Mouse (Mus musculus) WW6 (cell line): ENCODE measurements at regions not wholly inside any gene's neighbourhood (a gene's known extent, or its start where the extent isn't known, plus 50 kb on each side); places are given as distances from the start of the nearest gene placed in this dataset.

Experiments used
- DNase-seq: peaks from one replicate; pipeline ENCODE4 v3.0.0-alpha.2; 2013; ENCODE audit warnings: low read depth, low spot score

GRCm38 (mm10) chr11:63730880-63731279 is 191.2 kb downstream of the Hs3st3b1 start:
- DNase-seq: no peak

DNA sequence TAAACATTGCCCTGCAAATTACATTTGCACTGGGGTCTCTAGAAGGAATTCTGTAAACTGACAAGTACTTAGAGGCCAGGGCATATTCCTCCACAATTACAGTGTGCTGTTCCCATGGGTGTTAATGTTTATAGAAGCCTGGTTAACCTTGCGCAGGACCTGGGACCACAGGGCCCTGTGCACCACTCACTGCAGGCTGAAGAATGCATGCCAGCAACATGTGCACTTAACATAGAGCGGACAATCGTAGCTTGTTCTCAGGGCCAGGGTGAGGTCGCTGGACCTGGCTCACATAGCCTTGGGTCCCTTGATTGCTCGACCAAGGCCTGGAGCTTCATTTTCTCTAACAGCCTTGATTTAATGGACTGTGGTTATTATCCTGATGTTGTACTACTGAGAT is 168.8 kb downstream of the Hs3st3b1 start:
- DNase-seq: no peak

DNA sequence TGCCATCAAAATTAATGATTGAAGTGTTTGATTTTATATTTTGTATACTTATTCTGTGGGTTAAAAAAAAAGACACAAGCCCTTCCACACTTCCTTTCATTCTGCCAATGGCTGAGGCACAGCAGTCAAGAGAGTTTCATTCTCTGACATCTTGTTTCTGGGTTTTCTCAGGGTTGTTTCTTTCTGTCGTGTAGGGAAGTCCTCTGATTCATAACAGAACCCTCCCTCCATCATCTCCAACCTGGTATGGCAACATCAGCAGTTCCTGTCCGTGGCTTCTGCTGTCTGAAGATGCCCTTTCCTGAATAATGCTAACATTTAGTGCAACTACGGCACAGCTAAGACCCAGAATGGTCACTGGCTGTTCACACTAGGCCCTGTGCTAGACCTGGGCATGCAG is 167.3 kb downstream of the Hs3st3b1 start:
- no peak for DNase-seq

GRCm38 (mm10) chr11:63758313-63758712 is 163.8 kb downstream of the Hs3st3b1 start:
- no peak for DNase-seq

GRCm38 (mm10) chr11:63761561-63761960 is 160.5 kb downstream of the Hs3st3b1 start:
- no peak for DNase-seq

GRCm38 (mm10) chr11:63767631-63768250 is 154.3 kb downstream of the Hs3st3b1 start:
- no peak for DNase-seq

- DNase-seq: no peak
Observed at GRCm38 (mm10) chr11:63769738-63770137, 152.4 kb downstream of the Hs3st3b1 start.

- no peak for DNase-seq
Observed at GRCm38 (mm10) chr11:63775382-63775781, 146.7 kb downstream of the Hs3st3b1 start.

GRCm38 (mm10) chr11:63779371-63779770 is 142.7 kb downstream of the Hs3st3b1 start:
- DNase-seq: no peak

GRCm38 (mm10) chr11:63781967-63782915 is 139.8 kb downstream of the Hs3st3b1 start:
- DNase-seq: no peak

GRCm38 (mm10) chr11:63785281-63785886 is 136.7 kb downstream of the Hs3st3b1 start:
- no peak for DNase-seq

DNA sequence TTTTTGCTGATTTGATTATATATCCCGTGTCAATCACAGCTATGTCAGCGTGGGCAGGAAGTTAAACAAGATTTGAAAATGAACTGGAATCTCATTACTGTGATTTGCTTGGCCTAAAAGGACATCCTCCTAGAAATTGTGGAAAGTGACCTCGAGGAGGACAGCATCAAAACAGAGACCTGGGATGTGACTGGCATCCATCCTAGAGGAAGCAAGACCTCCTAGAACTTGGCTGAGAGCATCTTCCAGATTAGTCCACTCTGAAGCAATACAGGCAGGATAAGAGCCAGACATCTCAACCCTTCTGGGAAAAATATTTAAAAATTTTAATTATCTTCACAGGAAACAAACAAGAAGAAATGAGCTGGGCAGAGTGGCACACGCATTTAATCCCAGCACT is 136.1 kb downstream of the Hs3st3b1 start:
- DNase-seq: no peak

DNA sequence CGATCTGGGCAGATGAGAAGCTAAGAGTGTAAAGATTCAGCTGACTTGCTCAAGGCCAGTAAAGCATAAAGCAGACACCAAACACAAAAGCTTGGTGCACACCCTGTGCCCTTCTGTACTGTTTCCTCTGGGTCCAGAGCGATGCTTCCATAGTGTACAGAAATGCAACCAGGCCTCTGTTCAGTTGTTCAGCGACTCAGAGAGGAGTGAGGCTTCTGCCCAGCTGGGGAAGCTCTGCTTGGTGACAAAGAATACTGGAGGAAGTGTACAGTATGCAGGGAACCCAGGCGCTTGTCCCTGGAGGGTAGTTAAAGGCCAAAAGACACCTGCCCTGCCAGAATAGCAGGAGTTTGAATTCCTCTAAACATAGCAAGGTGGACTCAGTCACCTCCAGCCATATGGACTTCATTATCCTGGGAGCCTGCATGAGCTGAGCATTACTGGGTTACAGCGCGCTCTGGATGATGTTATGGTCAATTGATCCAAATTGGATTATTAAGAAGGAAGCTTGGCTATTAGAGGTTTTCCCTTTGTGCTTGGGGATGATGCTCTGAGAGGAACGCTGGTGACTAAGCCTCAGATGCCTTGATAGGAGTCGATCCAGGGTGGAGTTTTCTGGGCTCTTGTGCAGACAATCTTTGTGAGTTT is 132.5 kb downstream of the Hs3st3b1 start:
- DNase-seq: no peak

DNA sequence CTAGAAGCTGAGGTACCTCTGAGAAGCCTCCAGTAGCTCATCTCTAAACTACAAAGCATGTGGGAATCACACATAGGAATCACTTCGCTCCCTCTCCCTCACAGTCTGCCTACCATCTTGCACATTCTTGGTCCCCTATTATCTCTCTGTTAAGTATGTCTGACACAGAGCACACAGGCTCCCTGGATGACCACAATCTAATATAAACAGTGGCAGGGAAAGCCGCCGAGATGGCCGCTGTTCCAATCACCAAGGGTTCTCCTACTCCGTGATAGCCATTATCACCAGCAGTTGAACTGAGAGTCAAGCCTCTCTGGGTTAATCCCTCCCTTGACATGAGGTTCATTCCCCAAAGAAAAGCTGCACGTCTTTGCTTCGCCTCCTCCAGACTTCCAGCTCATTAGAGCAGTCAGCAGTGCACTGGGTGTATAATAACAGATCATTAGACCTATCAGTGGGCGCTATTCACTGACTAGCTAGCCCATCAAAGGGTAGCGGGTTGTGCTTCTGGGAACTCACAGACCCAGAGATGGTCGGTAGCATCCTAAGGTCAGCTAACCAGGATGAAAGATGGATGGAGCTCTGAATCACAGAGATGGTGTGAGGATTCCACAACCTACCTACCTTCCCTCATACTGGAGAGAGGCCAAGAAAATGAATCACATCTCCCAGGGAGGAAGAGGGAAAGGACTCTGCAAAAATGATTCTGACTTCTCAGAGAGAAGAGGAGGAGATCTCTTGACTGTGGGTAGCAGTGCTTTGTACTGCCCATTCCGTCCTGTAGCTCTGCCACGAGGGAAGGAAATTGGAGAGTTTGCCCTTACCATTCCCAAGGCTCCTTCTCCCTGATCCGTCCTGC is 130.9 kb downstream of the Hs3st3b1 start:
- DNase-seq: no peak

GRCm38 (mm10) chr11:63793732-63794503 is 128.2 kb downstream of the Hs3st3b1 start:
- DNase-seq: no peak

DNA sequence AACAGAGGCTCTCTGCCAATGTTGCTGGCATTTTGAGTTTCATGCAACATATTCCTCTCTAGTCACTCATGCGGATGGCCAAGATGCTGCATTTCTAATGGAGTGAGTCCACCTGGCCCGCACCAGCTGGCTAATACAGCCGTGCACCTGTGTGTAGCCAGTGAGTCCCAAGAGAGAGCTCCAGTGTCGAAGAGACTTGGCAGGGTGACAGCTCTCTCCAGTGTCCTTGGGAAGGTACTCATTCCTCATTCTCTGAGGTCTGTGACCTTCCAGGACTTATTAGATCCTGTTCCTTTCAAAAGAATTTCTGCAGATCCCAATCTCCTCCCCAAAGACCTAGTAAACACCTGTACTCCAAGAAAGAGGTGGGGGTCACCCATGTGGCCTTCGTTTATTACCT is 109.9 kb downstream of the Hs3st3b1 start:
- no peak for DNase-seq

- DNase-seq: no peak
Observed at GRCm38 (mm10) chr11:63822847-63823246, 99.2 kb downstream of the Hs3st3b1 start.

GRCm38 (mm10) chr11:63827271-63827762 is 94.8 kb downstream of the Hs3st3b1 start:
- DNase-seq: no peak

GRCm38 (mm10) chr11:63833480-63833879 is 88.6 kb downstream of the Hs3st3b1 start:
- no peak for DNase-seq

GRCm38 (mm10) chr11:63834140-63834539 is 88.0 kb downstream of the Hs3st3b1 start:
- DNase-seq: no peak
